Mouse (Mus musculus) kidney, embryonic 14.5 days (tissue): ENCODE data around the gene Amhr2. TPM values are rescaled to one million over a fixed set of nuclear protein-coding genes. Genes with fewer than 3 reads are reported as not detected.

Experiments
- ATAC-seq: fragments of 200-750 bp; cut with Nextera tagmentation; 2 replicates; pipeline ENCODE4 v1.8.0; 2017; ENCODE audit warnings: moderate number of reproducible peaks, mild to moderate bottlenecking, moderate TSS enrichment, moderate library complexity; ENCODE audit not compliant: low FRiP score, low TSS enrichment
- H3K27ac ChIP-seq: fragments of 300-500 bp; sonication (generic); 2 replicates; pipeline ENCODE4 v1.5.1; 2014; ENCODE audit warnings: low read depth, mild to moderate bottlenecking, low read length, moderate library complexity, mixed read lengths
- H3K27me3 ChIP-seq: fragments of 300-500 bp; sonication (generic); 2 replicates; pipeline ENCODE4 v1.6.1; 2014; ENCODE audit warnings: mild to moderate bottlenecking, low read length; ENCODE audit not compliant: control insufficient read depth, insufficient read depth
- H3K36me3 ChIP-seq: fragments of 300-500 bp; sonication (generic); 2 replicates; pipeline ENCODE4 v1.6.1; 2014; ENCODE audit warnings: low read length, mixed read lengths; ENCODE audit not compliant: control insufficient read depth, insufficient read depth
- H3K4me1 ChIP-seq: fragments of 300-500 bp; sonication (generic); 2 replicates; pipeline ENCODE4 v1.6.1; 2014; ENCODE audit warnings: low read length, mixed read lengths; ENCODE audit not compliant: control insufficient read depth, insufficient read depth
- H3K4me2 ChIP-seq: fragments of 300-500 bp; sonication (generic); replicated peaks from 2 replicates; pipeline ENCODE4 v1.6.1; 2014; ENCODE audit warnings: low read depth, mild to moderate bottlenecking, low read length
- H3K4me3 ChIP-seq: fragments of 300-500 bp; sonication (generic); 2 replicates; pipeline ENCODE4 v1.5.1; 2014; ENCODE audit warnings: mild to moderate bottlenecking, low read length
- H3K9ac ChIP-seq: fragments of 300-500 bp; sonication (generic); 2 replicates; pipeline ENCODE4 v1.6.1; 2014; ENCODE audit warnings: low read depth, mild to moderate bottlenecking, low read length, moderate library complexity
- H3K9me3 ChIP-seq: fragments of 300-500 bp; sonication (generic); 2 replicates; pipeline ENCODE4 v1.6.1; 2016; ENCODE audit warnings: low read length; ENCODE audit not compliant: control insufficient read depth
- WGBS: fragments of 180-500 bp; shearing (Covaris S2); extraction: QIAGEN DNeasy Blood & Tissue Kit; methylation state at CpG from one replicate; pipeline ENCODE4 v1.1.7; 2014; 5-methylcytosine and 5-hydroxymethylcytosine counted together
- polyA plus RNA-seq: library from polyadenylated mRNA; unstranded; fragments of >200 nt; fragmentation: Nextera tagmentation; extraction: Ambion mirVana; gene quantifications from 2 replicates; pipeline ENCODE4 v1.2.1, GENCODE M21; 2014

The Amhr2 gene
- polyA plus RNA-seq, 1 experiment from 2014 or later, result 0.95 TPM

- H3K36me3 ChIP-seq, result no peaks in the 10 kb centered on the region
- no peak for ATAC-seq
Measured at GRCm38 (mm10) chr15:102449366-102449765, 4.2 kb downstream of the Amhr2 start.

DNA sequence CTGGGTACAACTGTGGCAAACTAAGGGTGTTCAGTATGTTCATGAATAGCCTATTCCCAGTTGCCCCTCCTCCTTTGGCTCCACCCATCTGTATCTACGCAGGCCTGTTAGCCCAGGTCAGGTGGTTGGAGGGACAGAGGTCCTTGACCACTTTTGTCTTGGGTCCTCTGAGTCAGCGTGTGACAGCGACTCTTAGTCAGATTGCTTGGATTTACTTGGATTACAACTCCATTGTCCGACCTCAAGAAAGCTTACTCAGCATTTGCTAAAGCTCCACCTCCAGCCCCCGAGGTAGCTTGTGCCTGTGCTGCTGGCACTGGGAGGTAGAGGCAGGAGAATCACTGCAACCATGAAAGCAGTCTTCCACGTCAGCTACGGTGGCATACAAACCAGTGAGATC, 5.8 kb downstream of the Amhr2 start:
- Histone ChIP-seq H3K9ac (no peak overlapping the region), H3K9me3 (no peaks in the 10 kb centered on the region), H3K27ac (no peak overlapping the region), H3K4me2 (no peak overlapping the region), H3K4me3 (no peak overlapping the region), H3K4me1 (no peaks in the 10 kb centered on the region), H3K36me3 (no peaks in the 10 kb centered on the region), H3K27me3 (no peaks in the 10 kb centered on the region)
- WGBS, result 38% methylated on average over 7 of the region's 7 CpGs
- ATAC-seq, result no peak

More at GRCm38 (mm10) chr15:102449366-102449765, 4.2 kb downstream of the Amhr2 start:
- H3K9me3 ChIP-seq, result no peaks in the 10 kb centered on the region
- H3K27me3 ChIP-seq, result no peaks in the 10 kb centered on the region
- H3K9ac ChIP-seq, result no peak overlapping the region
- H3K4me1 ChIP-seq, result no peaks in the 10 kb centered on the region
- no peak overlapping the region for H3K4me3 ChIP-seq
- no peak overlapping the region for H3K4me2 ChIP-seq
- WGBS, result 37% methylated on average over 8 of the region's 8 CpGs
- no peak overlapping the region for H3K27ac ChIP-seq

- ATAC-seq, result no peak
- Histone ChIP-seq H3K4me2 (no peak overlapping the region), H3K27me3 (no peaks in the 10 kb centered on the region), H3K4me1 (no peaks in the 10 kb centered on the region), H3K27ac (no peak overlapping the region), H3K9ac (no peak overlapping the region), H3K4me3 (no peak overlapping the region), H3K36me3 (no peaks in the 10 kb centered on the region), H3K9me3 (no peaks in the 10 kb centered on the region)
- 82% methylated on average over 26 of the region's 26 CpGs for WGBS
Measured at GRCm38 (mm10) chr15:102451666-102452430, 6.7 kb downstream of the Amhr2 start.

DNA sequence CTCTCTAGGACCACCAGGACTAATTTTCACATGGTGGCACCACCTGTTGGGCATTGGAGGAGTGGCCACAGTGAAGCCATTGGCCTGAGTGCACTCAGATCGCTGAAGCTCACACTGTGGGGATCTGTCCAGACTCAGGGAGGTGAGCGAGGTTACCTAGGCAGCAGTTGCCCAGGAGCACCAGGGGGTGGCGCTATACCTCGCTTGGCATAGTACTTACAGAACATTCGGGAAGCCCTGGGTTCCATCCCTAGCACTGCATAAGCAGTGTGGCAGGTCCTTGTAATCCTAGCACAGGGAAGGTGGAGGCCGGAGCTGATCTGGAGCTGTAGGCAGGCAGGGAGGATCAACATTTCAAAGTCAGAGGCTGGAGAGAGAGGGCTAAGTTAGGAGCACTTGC, 10.8 kb downstream of the Amhr2 start:
- no peaks in the 10 kb centered on the region for H3K9me3 ChIP-seq
- H3K4me3 ChIP-seq, result no peak overlapping the region
- H3K4me1 ChIP-seq, result peaks cover 9% of the 10 kb centered on the region
- no peak overlapping the region for H3K9ac ChIP-seq
- no peaks in the 10 kb centered on the region for H3K36me3 ChIP-seq
- H3K4me2 ChIP-seq, result no peak overlapping the region
- no peak overlapping the region for H3K27ac ChIP-seq
- WGBS, result 34% methylated on average over 6 of the region's 6 CpGs
- H3K27me3 ChIP-seq, result no peaks in the 10 kb centered on the region
- ATAC-seq, result no peak

DNA sequence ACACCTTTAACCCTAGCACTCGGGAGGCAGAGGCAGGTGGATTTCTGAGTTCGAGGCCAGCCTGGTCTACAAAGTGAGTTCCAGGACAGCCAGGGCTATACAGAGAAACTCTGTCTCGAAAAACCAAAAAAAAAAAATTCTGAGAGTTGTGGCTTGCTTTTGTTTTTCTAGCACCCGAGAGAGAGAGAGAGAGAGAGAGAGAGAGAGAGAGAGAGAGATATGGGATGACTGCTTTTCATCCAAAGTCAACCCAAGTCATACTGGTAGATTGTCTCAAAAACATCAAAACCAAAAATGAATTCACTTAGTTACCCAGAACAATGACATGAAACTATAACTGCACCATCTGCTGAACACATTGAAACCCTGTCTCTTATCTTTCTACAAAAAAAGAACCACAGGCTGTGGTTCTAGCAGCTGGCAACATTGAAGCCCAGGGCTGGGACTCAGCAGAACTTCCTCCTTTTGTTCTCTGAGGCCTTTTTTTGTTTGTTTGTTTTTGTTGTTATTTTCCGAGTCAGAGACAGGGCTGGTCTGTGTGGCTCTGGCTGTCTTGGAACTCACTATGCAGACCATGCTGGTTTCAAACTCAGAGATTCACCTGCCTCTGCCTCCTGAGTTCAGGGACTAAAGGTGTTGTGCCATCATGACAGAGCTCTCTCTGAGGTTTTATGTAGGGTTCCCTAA, 13.0 kb downstream of the Amhr2 start:
- Histone ChIP-seq H3K4me2 (peak overlapping the region; percentile 55), H3K4me1 (peaks cover 9% of the 10 kb centered on the region), H3K9me3 (no peaks in the 10 kb centered on the region), H3K27ac (no peak overlapping the region), H3K36me3 (0 out of 2 replicates have a peak, but pooled peaks cover 3% of the 10 kb centered on the region), H3K9ac (no peak overlapping the region), H3K27me3 (no peaks in the 10 kb centered on the region), H3K4me3 (peak overlapping the region; percentile 46)
- ATAC-seq, result no peak
- WGBS, result 86% methylated on average over 5 of the region's 5 CpGs

GRCm38 (mm10) chr15:102458904-102459317, 13.7 kb downstream of the Amhr2 start, which contains the start of gene Prr13:
Gene Prr13 (plus strand): TSS chr15:102459028.
- peak; percentile 82 for ATAC-seq
- no peak within 1 kb of the TSS for H3K27ac ChIP-seq

GRCm38 (mm10) chr15:102459381-102459780, 14.2 kb downstream of the Amhr2 start:
- Histone ChIP-seq H3K4me3 (peak overlapping the region; percentile 46), H3K9me3 (no peaks in the 10 kb centered on the region), H3K27me3 (no peaks in the 10 kb centered on the region), H3K4me2 (peak overlapping the region; percentile 55), H3K4me1 (peaks cover 9% of the 10 kb centered on the region), H3K27ac (no peak overlapping the region), H3K36me3 (0 out of 2 replicates have a peak, but pooled peaks cover 3% of the 10 kb centered on the region), H3K9ac (peak overlapping the region; percentile 49)
- WGBS, result 31% methylated on average over 6 of the region's 6 CpGs
- no peak for ATAC-seq

More at GRCm38 (mm10) chr15:102458904-102459317, 13.7 kb downstream of the Amhr2 start, which contains the start of gene Prr13:
- Histone ChIP-seq H3K9me3 (no peaks in the 10 kb centered on the region), H3K4me1 (peaks cover 9% of the 10 kb centered on the region), H3K9ac (peak within 1 kb of the TSS; percentile 49), H3K36me3 (0 out of 2 replicates have a peak, but pooled peaks cover 3% of the 10 kb centered on the region), H3K27me3 (no peaks in the 10 kb centered on the region), H3K4me3 (peak within 1 kb of the TSS; percentile 46), H3K4me2 (peak within 1 kb of the TSS; percentile 55)
- 1% methylated on average over 19 of the region's 19 CpGs for WGBS

DNA sequence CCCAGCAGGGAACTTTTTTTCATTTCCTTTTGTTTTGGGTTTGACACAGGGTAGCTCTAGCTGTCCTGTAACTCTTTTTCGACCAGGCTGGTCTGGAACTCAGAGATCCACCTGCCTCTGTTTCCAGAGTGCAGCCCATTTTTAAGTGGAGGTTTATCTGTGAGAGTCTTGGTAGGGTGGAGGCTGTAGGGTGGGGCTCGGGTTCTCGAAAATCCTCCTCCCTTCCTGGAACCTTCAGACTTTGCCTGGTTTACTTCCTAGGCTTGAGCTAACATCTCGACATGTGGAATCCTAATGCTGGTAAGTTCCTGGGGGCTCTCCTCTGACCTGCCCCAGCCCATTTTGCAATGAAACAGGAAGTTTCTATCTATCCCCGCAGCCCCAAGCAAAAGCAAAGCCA, 14.7 kb downstream of the Amhr2 start:
- no peaks in the 10 kb centered on the region for H3K9me3 ChIP-seq
- ATAC-seq, result no peak
- H3K4me2 ChIP-seq, result peak overlapping the region; percentile 55
- H3K27me3 ChIP-seq, result no peaks in the 10 kb centered on the region
- peak overlapping the region; percentile 18; the same call in 1 of the 2 replicates for H3K9ac ChIP-seq
- H3K36me3 ChIP-seq, result 0 out of 2 replicates have a peak, but pooled peaks cover 3% of the 10 kb centered on the region
- no peak overlapping the region for H3K27ac ChIP-seq
- 73% methylated on average over 5 of the region's 5 CpGs for WGBS
- peaks cover 9% of the 10 kb centered on the region for H3K4me1 ChIP-seq
- H3K4me3 ChIP-seq, result peak overlapping the region; percentile 46; the same call in 1 of the 2 replicates

DNA sequence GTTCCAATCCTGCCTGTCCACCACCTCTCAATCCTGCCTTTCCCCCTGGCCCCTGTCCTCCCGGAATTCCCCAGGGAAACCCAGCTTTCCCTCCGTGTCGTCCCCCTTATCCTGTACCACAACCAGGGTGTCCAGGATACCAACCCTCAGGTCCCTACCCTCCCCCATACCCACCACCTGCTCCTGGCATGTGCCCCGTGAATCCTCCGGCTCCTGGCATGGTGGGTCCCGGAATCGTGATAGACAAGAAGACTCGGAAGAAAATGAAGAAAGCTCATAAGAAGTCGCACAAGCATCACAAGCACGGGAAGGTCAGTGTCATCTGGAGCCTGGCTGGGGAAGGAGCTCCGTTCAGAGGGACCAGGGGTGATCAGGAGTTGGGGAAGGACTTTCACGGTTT, 15.2 kb downstream of the Amhr2 start:
- H3K4me1 ChIP-seq, result peaks cover 9% of the 10 kb centered on the region
- WGBS, result 60% methylated on average over 12 of the region's 12 CpGs
- no peaks in the 10 kb centered on the region for H3K9me3 ChIP-seq
- no peak overlapping the region for H3K4me3 ChIP-seq
- H3K9ac ChIP-seq, result no peak overlapping the region
- ATAC-seq, result no peak
- 0 out of 2 replicates have a peak, but pooled peaks cover 3% of the 10 kb centered on the region for H3K36me3 ChIP-seq
- no peaks in the 10 kb centered on the region for H3K27me3 ChIP-seq
- H3K4me2 ChIP-seq, result peak overlapping the region; percentile 19; the same call in 1 of the 2 replicates
- H3K27ac ChIP-seq, result no peak overlapping the region
